Mouse (Mus musculus): Measurements from ENCODE around the gene Flad1.

DNA sequence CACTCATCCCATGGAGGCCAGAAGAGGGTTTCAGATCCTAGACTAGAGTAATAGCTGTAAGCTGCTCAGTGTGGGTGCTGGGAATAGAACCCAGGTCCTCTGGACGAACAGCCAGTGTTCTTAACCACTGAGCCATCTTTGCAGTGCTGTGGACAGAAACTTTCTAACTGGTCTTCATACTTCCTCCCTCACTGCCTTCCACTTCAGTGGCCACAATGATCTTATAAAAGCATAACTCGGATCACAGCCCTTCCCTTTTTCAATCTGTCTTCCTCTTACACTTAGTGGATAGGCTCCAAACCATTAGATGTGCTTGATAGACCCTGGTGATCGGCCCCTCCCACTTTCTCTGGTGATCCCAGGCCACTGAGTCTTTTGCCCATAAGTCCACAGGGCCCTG, 51.4 kb downstream of the Flad1 start:
- no peak for TF ChIP-seq CTCF (IDR thresholded peaks at IDR 0.05; ENCODE audit: borderline replicate concordance, insufficient read depth, low read length)
- no peak for TF ChIP-seq POLR2A (IDR thresholded peaks at IDR 0.05; ENCODE audit: low read depth, low read length)

Data from embryonic fibroblast, embryonic 13.5 days (primary cell).